Mouse (Mus musculus): Measurements from ENCODE around the gene Cd1d1. TPM values are rescaled to one million over a fixed set of nuclear protein-coding genes. Genes with fewer than 3 reads are reported as not detected.

Cd1d1 gene
- total and polyA plus RNA-seq, 3 experiments, result 3.0 to 7.1 (median 6.3) TPM

- no peak for DNase-seq (ENCODE audit: extremely low read depth)
- no peaks in the 10 kb centered on the region for H3K36me3 ChIP-seq (replicated peaks in 1 of 2; ENCODE audit: control insufficient read depth in 1 of 2, insufficient read depth in 1 of 2, low read length in 1 of 2)
- no peaks in the 10 kb centered on the region for H3K79me2 ChIP-seq (replicated peaks; ENCODE audit: control insufficient read depth, extremely low read depth, insufficient read depth, poor library complexity, severe bottlenecking)
- in situ Hi-C loops (cut with MboI; ENCODE audit: low pct_ligation_motif_present, low pct_unique_long_range_greater_than_20kb, low sequenced_read_pairs), result no loop called here
- H3K4me2 ChIP-seq (ENCODE audit: insufficient read depth, low read depth, poor library complexity, severe bottlenecking), result no peak overlapping the region
- dilution Hi-C loops (cut with MboI; ENCODE audit: extremely low pct_ligation_motif_present, extremely low pct_unique_long_range_greater_than_20kb, low sequenced_read_pairs), result no loop called here
- H3K4me3 ChIP-seq (replicated peaks in 1 of 3; ENCODE audit: low read depth in 2 of 3, low read length in 2 of 3, poor library complexity in 1 of 3), result no peak overlapping the region
- no peak overlapping the region for H3K27ac ChIP-seq (ENCODE audit: insufficient read depth, low read depth)
- no peak overlapping the region for H3K9ac ChIP-seq (ENCODE audit: insufficient read depth, low read depth)
- no peaks in the 10 kb centered on the region for H3K27me3 ChIP-seq (replicated peaks)
- no peaks in the 10 kb centered on the region for H3K9me3 ChIP-seq (replicated peaks; ENCODE audit: low read length)
- TF ChIP-seq MAFK (IDR thresholded peaks at IDR 0.05; ENCODE audit: insufficient replicate concordance, low read length) (peak; percentile 71), SIN3A (IDR thresholded peaks at IDR 0.05; ENCODE audit: low read length) (no peak)
- peaks cover 0 to 12% of the 10 kb centered on the region in 2 experiments; a peak in 2 of 4 replicates for H3K4me1 ChIP-seq (ENCODE audit: control insufficient read depth in 1 of 2, insufficient read depth in 2 of 2)
Observed at GRCm38 (mm10) chr3:87038500-87038899, 39.3 kb upstream of the Cd1d1 start.

GRCm38 (mm10) chr3:87034061-87034460, 34.8 kb upstream of the Cd1d1 start:
- TF ChIP-seq BHLHE40 (IDR thresholded peaks at IDR 0.05; ENCODE audit: low read depth, low read length) (no peak), MAX (IDR thresholded peaks at IDR 0.05; ENCODE audit: low read length) (no peak)
- Histone ChIP-seq H3K27ac (ENCODE audit: insufficient read depth, low read depth) (no peak overlapping the region), H3K9me3 (replicated peaks; ENCODE audit: low read length) (peaks cover 5% of the 10 kb centered on the region), H3K9ac (ENCODE audit: insufficient read depth, low read depth) (no peak overlapping the region), H3K4me3 (replicated peaks in 1 of 3; ENCODE audit: low read depth in 2 of 3, low read length in 2 of 3, poor library complexity in 1 of 3) (no peak overlapping the region), H3K4me1 (ENCODE audit: control insufficient read depth in 1 of 2, insufficient read depth in 2 of 2) (peaks cover 0 to 17% of the 10 kb centered on the region in 2 experiments; a peak in 2 of 4 replicates), H3K27me3 (replicated peaks) (no peaks in the 10 kb centered on the region), H3K79me2 (replicated peaks; ENCODE audit: control insufficient read depth, extremely low read depth, insufficient read depth, poor library complexity, severe bottlenecking) (no peaks in the 10 kb centered on the region), H3K36me3 (replicated peaks in 1 of 2; ENCODE audit: control insufficient read depth in 1 of 2, insufficient read depth in 1 of 2, low read length in 1 of 2) (no peaks in the 10 kb centered on the region), H3K4me2 (ENCODE audit: insufficient read depth, low read depth, poor library complexity, severe bottlenecking) (no peak overlapping the region)
- dilution Hi-C loops (cut with MboI; ENCODE audit: extremely low pct_ligation_motif_present, extremely low pct_unique_long_range_greater_than_20kb, low sequenced_read_pairs) (no loop called here), in situ Hi-C loops (cut with MboI; ENCODE audit: low pct_ligation_motif_present, low pct_unique_long_range_greater_than_20kb, low sequenced_read_pairs) (no loop called here)
- DNase-seq (ENCODE audit: extremely low read depth), result no peak

GRCm38 (mm10) chr3:87033357-87033756, 34.1 kb upstream of the Cd1d1 start:
- Histone ChIP-seq H3K4me3 (replicated peaks in 1 of 3; ENCODE audit: low read depth in 2 of 3, low read length in 2 of 3, poor library complexity in 1 of 3) (no peak overlapping the region), H3K27ac (ENCODE audit: insufficient read depth, low read depth) (no peak overlapping the region), H3K4me2 (ENCODE audit: insufficient read depth, low read depth, poor library complexity, severe bottlenecking) (no peak overlapping the region), H3K4me1 (ENCODE audit: control insufficient read depth in 1 of 2, insufficient read depth in 2 of 2) (peaks cover 0 to 18% of the 10 kb centered on the region in 2 experiments; a peak in 2 of 4 replicates), H3K9me3 (replicated peaks; ENCODE audit: low read length) (peaks cover 5% of the 10 kb centered on the region), H3K9ac (ENCODE audit: insufficient read depth, low read depth) (no peak overlapping the region), H3K36me3 (replicated peaks in 1 of 2; ENCODE audit: control insufficient read depth in 1 of 2, insufficient read depth in 1 of 2, low read length in 1 of 2) (no peaks in the 10 kb centered on the region), H3K79me2 (replicated peaks; ENCODE audit: control insufficient read depth, extremely low read depth, insufficient read depth, poor library complexity, severe bottlenecking) (no peaks in the 10 kb centered on the region), H3K27me3 (replicated peaks) (no peaks in the 10 kb centered on the region)
- TF ChIP-seq SMC3 (IDR thresholded peaks at IDR 0.05; ENCODE audit: low read depth, low read length), result peak; percentile 73
- TF ChIP-seq ZNF384 (IDR thresholded peaks at IDR 0.05; ENCODE audit: low read depth, low read length), result no peak
- peak; percentile 34; the same call in 1 of the 2 replicates for TF ChIP-seq JUND (conservative IDR thresholded peaks at IDR 0.05; ENCODE audit: low read depth, low read length)
- TF ChIP-seq RAD21 (IDR thresholded peaks at IDR 0.05; ENCODE audit: low read depth, low read length), result peak; percentile 84
- TF ChIP-seq CTCF (conservative IDR thresholded peaks at IDR 0.05 in 1 of 2, IDR thresholded peaks at IDR 0.05 in 1 of 2; ENCODE audit: low read depth in 2 of 2, low read length in 2 of 2), result peak; percentile 94 to 96
- TF ChIP-seq SIN3A (IDR thresholded peaks at IDR 0.05; ENCODE audit: low read length), result peak; percentile 58
- TF ChIP-seq GABPA (IDR thresholded peaks at IDR 0.05; ENCODE audit: insufficient replicate concordance, low read depth, low read length), result no peak
- TF ChIP-seq TBP (conservative IDR thresholded peaks at IDR 0.05; ENCODE audit: low read depth, low read length), result no peak
- in situ Hi-C loops (cut with MboI; ENCODE audit: low pct_ligation_motif_present, low pct_unique_long_range_greater_than_20kb, low sequenced_read_pairs), result no loop called here
- DNase-seq (ENCODE audit: extremely low read depth), result peak; percentile 79
- dilution Hi-C loops (cut with MboI; ENCODE audit: extremely low pct_ligation_motif_present, extremely low pct_unique_long_range_greater_than_20kb, low sequenced_read_pairs), result no loop called here

Data from CH12.LX (cell line).